Mouse (Mus musculus): ENCODE results near the gene Dnmbp.
A peak's percentile ranks its signal among the peaks of the same experiment; 100 is the strongest.

- no peak for TF ChIP-seq CTCF (IDR thresholded peaks at IDR 0.05 in 2 of 3, conservative IDR thresholded peaks at IDR 0.05 in 1 of 3; ENCODE audit: control insufficient read depth in 1 of 3, insufficient read depth in 1 of 3, low read depth in 2 of 3, low read length in 3 of 3, poor library complexity in 1 of 3, severe bottlenecking in 1 of 3)
- TF ChIP-seq MYC (IDR thresholded peaks at IDR 0.05; ENCODE audit: low read depth, low read length), result no peak
- TF ChIP-seq GABPA (IDR thresholded peaks at IDR 0.05; ENCODE audit: low read depth, low read length), result no peak
- TF ChIP-seq POLR2A (IDR thresholded peaks at IDR 0.05; ENCODE audit: control insufficient read depth in 1 of 2, insufficient read depth in 1 of 2, low read depth in 1 of 2, low read length in 2 of 2, poor library complexity in 1 of 2), result no peak
- no peak for TF ChIP-seq E2F4 (IDR thresholded peaks at IDR 0.05; ENCODE audit: borderline replicate concordance, low read depth, low read length)
- TF ChIP-seq POLR2AphosphoS2 (IDR thresholded peaks at IDR 0.05; ENCODE audit: low read length), result no peak
- TF ChIP-seq UBTF (IDR thresholded peaks at IDR 0.05; ENCODE audit: borderline replicate concordance, insufficient read depth, low read depth, low read length), result no peak
- TF ChIP-seq MAZ (IDR thresholded peaks at IDR 0.05; ENCODE audit: low read depth, low read length), result no peak
- TF ChIP-seq ELF1 (IDR thresholded peaks at IDR 0.05; ENCODE audit: low read depth, low read length), result 0 out of 2 replicates have a peak, but pooled peaks have one; percentile 25
Measured at GRCm38 (mm10) chr19:43965496-43966085, 25.6 kb upstream of the Dnmbp start.

Measured in MEL (cell line).